Mouse (Mus musculus): ENCODE data around the gene Zfp536. TPM values are rescaled to one million over a fixed set of nuclear protein-coding genes. Genes with fewer than 3 reads are reported as not detected.
A peak's percentile ranks its signal among the peaks of the same experiment; 100 is the strongest.

Gene Zfp536
- polyA plus RNA-seq, 1 experiment from 2014 or later = 27.5 TPM

DNA sequence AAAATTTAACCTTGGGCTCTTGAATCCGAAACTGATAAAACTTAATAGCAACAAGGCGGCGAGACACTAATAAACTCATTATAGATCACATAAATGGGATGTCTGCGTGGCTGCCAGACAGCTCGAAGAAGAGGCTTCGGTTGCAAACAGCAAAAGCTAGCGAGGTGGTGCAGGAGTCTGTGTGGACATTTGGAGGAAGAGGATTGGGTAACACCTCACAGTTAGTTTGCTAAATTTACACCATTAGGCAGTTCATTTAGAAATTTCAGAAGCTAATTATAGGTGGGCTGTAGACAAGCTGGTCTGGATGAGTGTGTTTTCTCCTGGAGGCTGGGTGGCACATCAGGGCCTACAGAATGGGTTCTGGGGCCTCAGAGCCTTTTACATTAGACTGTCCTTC lies 143.0 kb downstream of the Zfp536 start:
- no peak overlapping the region for H3K4me3 ChIP-seq (ENCODE audit: low read depth, low read length)
- no peak for DNase-seq (ENCODE audit: low spot score, missing footprints)
- H3K4me1 ChIP-seq (ENCODE audit: control insufficient read depth, insufficient read depth, low read length) = peaks cover 7% of the 10 kb centered on the region
- no peak for ATAC-seq (ENCODE audit: low FRiP score)
- H3K9ac ChIP-seq (ENCODE audit: low read length) = no peak overlapping the region
- H3K36me3 ChIP-seq (ENCODE audit: control insufficient read depth, insufficient read depth, low read length) = no peaks in the 10 kb centered on the region
- no peak overlapping the region for H3K4me2 ChIP-seq
- 94% methylated on average over 7 of the region's 7 CpGs for WGBS
- no peaks in the 10 kb centered on the region for H3K27me3 ChIP-seq (ENCODE audit: control insufficient read depth, insufficient read depth, low read length)
- H3K9me3 ChIP-seq (ENCODE audit: control insufficient read depth, low read length) = no peaks in the 10 kb centered on the region
- no peak overlapping the region for H3K27ac ChIP-seq (ENCODE audit: low read depth, low read length)

DNA sequence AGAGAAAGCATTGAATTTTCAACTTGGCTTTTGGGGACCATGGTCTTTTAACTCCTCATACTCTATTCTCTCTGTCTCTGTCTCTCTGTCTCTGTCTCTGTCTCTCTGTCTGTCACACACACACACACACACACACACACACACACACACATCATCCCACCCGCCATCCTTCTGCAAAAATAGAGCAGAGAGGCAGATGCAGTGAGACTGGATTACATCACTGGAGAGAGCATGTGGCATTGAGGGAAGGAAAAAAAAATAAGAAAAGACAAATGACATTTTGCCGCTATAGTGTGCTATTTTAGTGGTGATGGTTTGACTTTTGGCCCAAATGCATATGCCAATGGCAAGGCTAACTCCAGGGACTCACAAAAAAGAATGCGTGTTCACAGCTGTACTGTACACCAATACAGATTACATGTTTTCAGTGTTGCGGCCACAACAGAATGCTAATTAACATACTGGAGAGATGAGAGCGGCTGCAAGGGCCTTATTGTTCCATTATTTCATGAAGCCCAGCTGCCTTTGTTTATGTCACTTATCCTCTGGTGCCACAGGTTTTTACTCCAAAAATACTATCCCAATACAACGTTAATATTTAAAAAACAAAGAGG lies 145.4 kb downstream of the Zfp536 start:
- Histone ChIP-seq H3K4me2 (no peak overlapping the region), H3K27ac (ENCODE audit: low read depth, low read length) (no peak overlapping the region), H3K4me1 (ENCODE audit: control insufficient read depth, insufficient read depth, low read length) (peaks cover 11% of the 10 kb centered on the region), H3K27me3 (ENCODE audit: control insufficient read depth, insufficient read depth, low read length) (no peaks in the 10 kb centered on the region), H3K4me3 (ENCODE audit: low read depth, low read length) (no peak overlapping the region), H3K9ac (ENCODE audit: low read length) (no peak overlapping the region), H3K36me3 (ENCODE audit: control insufficient read depth, insufficient read depth, low read length) (no peaks in the 10 kb centered on the region), H3K9me3 (ENCODE audit: control insufficient read depth, low read length) (no peaks in the 10 kb centered on the region)
- ATAC-seq (ENCODE audit: low FRiP score) (no peak), DNase-seq (ENCODE audit: low spot score, missing footprints) (no peak)
- 69% methylated on average over 6 of the region's 6 CpGs for WGBS

DNA sequence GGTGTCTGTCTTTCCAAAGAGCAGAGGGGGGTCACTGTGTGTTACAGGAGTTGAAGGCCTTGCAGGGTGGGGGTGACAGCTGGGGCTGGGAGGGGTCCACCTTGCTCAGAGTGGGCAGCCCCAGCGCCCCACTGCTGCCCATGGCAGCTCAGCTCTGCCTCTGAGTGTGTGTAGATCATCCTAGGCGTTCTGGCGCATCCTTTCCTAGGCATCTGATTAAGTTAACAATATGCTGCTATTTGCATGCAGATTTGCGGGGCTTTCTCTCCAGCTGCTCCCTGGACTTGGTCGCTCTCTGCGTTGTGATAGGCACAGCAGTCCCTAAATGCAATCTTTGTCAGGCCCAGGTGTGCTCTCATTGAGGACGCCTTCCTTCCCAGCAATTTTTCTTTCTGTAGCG lies 147.7 kb downstream of the Zfp536 start:
- no peak overlapping the region for H3K4me2 ChIP-seq
- peaks cover 11% of the 10 kb centered on the region for H3K4me1 ChIP-seq (ENCODE audit: control insufficient read depth, insufficient read depth, low read length)
- H3K27ac ChIP-seq (ENCODE audit: low read depth, low read length) = 0 out of 2 replicates have a peak overlapping the region, but pooled peaks have one; percentile 35
- H3K9ac ChIP-seq (ENCODE audit: low read length) = no peak overlapping the region
- no peaks in the 10 kb centered on the region for H3K9me3 ChIP-seq (ENCODE audit: control insufficient read depth, low read length)
- no peaks in the 10 kb centered on the region for H3K27me3 ChIP-seq (ENCODE audit: control insufficient read depth, insufficient read depth, low read length)
- ATAC-seq (ENCODE audit: low FRiP score) (peak; percentile 49), DNase-seq (ENCODE audit: low spot score, missing footprints) (peak; percentile 87)
- 15% methylated on average over 8 of the region's 8 CpGs for WGBS
- no peak overlapping the region for H3K4me3 ChIP-seq (ENCODE audit: low read depth, low read length)
- no peaks in the 10 kb centered on the region for H3K36me3 ChIP-seq (ENCODE audit: control insufficient read depth, insufficient read depth, low read length)

DNA sequence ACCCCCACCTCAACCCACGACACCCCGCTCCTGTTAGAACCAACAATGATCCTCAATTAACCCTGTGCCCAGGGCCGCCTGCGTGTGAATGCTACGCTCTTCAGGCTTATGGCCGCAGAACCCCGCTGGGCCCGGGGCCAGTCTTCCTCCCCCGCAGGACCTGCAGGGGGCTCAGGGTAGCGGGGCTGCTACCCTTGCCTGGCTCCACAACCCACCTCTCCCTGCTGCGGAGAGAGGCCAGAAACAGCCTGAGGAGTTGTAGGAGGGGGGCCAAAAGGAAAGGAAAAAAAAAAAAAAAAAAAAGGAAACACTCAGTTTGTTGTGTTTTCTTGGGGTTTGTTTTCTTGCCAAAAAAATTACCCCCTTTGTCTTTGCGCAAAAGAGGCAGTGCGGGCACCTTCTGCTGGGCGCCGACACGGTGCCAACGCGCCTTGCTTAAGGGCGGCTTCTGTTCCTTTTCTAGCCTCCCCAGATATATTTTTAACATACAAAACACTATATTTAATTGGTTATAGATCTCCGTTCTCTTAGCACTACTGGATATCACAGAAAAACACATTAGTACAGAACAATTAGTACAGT lies 148.6 kb downstream of the Zfp536 start:
- DNase-seq (ENCODE audit: low spot score, missing footprints) (peak; percentile 93), ATAC-seq (ENCODE audit: low FRiP score) (peak; percentile 69)
- Histone ChIP-seq H3K27ac (ENCODE audit: low read depth, low read length) (no peak overlapping the region), H3K27me3 (ENCODE audit: control insufficient read depth, insufficient read depth, low read length) (no peaks in the 10 kb centered on the region), H3K4me1 (ENCODE audit: control insufficient read depth, insufficient read depth, low read length) (peaks cover 11% of the 10 kb centered on the region), H3K4me3 (ENCODE audit: low read depth, low read length) (peak overlapping the region; percentile 36), H3K9me3 (ENCODE audit: control insufficient read depth, low read length) (no peaks in the 10 kb centered on the region), H3K4me2 (peak overlapping the region; percentile 58), H3K9ac (ENCODE audit: low read length) (peak overlapping the region; percentile 32), H3K36me3 (ENCODE audit: control insufficient read depth, insufficient read depth, low read length) (no peaks in the 10 kb centered on the region)
- 3% methylated on average over 20 of the region's 20 CpGs for WGBS

DNA sequence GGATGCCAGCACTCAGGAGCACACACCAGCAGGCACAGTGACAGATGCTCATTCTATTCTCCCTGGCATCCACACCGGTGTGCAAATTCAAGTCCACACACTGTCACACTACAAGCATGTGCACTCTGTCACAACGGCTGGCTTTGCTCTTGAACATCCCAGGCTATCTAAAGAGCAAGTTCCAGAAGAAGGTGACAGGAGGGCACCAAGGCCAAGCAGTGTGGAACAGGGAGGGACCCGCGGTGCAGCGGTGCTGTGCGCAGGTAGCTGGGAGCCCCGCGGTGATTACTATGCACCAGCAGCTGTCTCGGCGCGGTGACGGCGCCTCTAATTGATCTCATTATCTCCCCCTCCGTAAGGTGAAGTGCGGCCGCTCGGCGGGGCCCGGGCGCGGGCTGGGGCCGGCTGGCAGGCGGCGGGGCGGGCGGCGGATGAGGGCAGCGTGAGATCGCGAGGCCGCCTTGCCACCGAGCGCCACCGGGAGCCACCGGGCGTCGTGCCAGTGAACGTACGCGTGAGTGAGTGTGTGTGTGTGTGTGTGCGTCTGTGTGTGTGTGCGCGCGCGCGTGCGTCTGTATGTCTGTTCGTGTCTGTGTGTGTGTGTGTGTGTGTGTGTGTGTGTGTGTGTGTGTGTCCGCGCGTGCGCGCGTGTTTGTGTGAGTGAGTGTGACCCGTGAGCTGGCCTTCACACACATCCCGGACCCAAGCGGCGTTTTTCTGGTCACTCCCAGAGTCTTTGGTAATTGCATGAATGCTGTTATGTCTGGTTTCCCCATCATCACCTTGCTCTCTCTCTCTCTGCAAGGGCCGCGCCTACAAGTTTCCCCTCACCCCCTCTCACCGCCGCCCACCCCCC lies 149.3 kb downstream of the Zfp536 start:
- Histone ChIP-seq H3K27ac (ENCODE audit: low read depth, low read length) (no peak overlapping the region), H3K27me3 (ENCODE audit: control insufficient read depth, insufficient read depth, low read length) (no peaks in the 10 kb centered on the region), H3K4me1 (ENCODE audit: control insufficient read depth, insufficient read depth, low read length) (peaks cover 11% of the 10 kb centered on the region), H3K9me3 (ENCODE audit: control insufficient read depth, low read length) (no peaks in the 10 kb centered on the region), H3K4me2 (peak overlapping the region; percentile 58), H3K9ac (ENCODE audit: low read length) (peak overlapping the region; percentile 32), H3K4me3 (ENCODE audit: low read depth, low read length) (peak overlapping the region; percentile 36), H3K36me3 (ENCODE audit: control insufficient read depth, insufficient read depth, low read length) (no peaks in the 10 kb centered on the region)
- ATAC-seq (ENCODE audit: low FRiP score) = peak; percentile 67
- 4% methylated on average over 53 of the region's 62 CpGs for WGBS
- peak; percentile 94 for DNase-seq (ENCODE audit: low spot score, missing footprints)

DNA sequence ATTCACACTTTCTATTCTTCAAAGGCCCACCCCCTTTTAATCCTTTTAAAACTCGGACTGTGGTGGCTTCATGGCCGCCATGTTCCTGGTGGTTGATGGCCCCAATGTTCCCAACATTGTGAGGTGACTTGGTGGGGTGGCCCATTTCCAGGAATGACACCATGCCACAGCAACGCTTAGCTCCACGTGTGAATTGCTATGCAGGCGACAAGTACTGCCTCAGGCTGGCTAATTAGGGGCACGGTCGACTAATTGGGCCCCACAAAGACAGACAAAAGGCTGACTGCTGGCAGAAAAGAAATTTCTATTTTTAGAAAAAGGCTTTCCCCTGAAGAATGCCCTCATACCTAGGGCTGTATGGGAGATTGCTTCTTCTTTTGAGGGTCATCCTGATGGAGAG lies 154.2 kb downstream of the Zfp536 start:
- DNase-seq (ENCODE audit: low spot score, missing footprints) (no peak), ATAC-seq (ENCODE audit: low FRiP score) (no peak)
- H3K9me3 ChIP-seq (ENCODE audit: control insufficient read depth, low read length) = no peaks in the 10 kb centered on the region
- no peak overlapping the region for H3K9ac ChIP-seq (ENCODE audit: low read length)
- no peaks in the 10 kb centered on the region for H3K4me1 ChIP-seq (ENCODE audit: control insufficient read depth, insufficient read depth, low read length)
- 74% methylated on average over 7 of the region's 7 CpGs for WGBS
- no peak overlapping the region for H3K27ac ChIP-seq (ENCODE audit: low read depth, low read length)
- H3K4me3 ChIP-seq (ENCODE audit: low read depth, low read length) = no peak overlapping the region
- H3K27me3 ChIP-seq (ENCODE audit: control insufficient read depth, insufficient read depth, low read length) = no peaks in the 10 kb centered on the region
- H3K36me3 ChIP-seq (ENCODE audit: control insufficient read depth, insufficient read depth, low read length) = no peaks in the 10 kb centered on the region
- H3K4me2 ChIP-seq = no peak overlapping the region

DNA sequence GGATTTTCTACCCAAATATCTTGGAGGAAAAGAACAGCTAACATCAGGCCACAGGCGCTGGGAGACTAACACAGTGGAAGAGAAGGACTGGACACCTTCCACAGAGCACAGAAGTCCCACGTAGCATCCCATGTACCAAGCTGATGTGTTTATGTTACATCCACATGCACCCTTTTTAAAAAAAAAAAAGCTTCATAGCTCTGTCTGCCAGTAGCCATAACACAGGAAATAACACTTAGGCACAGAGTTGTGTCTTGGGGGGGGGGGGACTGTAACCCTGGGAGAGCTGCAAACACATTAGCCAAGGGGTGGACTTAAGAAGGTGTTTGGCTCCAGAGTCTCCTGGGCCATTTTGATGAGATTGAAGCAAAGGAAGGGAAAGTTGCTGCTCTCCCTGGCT lies 155.6 kb downstream of the Zfp536 start:
- Histone ChIP-seq H3K9me3 (ENCODE audit: control insufficient read depth, low read length) (no peaks in the 10 kb centered on the region), H3K27ac (ENCODE audit: low read depth, low read length) (no peak overlapping the region), H3K4me1 (ENCODE audit: control insufficient read depth, insufficient read depth, low read length) (no peaks in the 10 kb centered on the region), H3K4me3 (ENCODE audit: low read depth, low read length) (no peak overlapping the region), H3K4me2 (no peak overlapping the region), H3K27me3 (ENCODE audit: control insufficient read depth, insufficient read depth, low read length) (no peaks in the 10 kb centered on the region), H3K9ac (ENCODE audit: low read length) (no peak overlapping the region), H3K36me3 (ENCODE audit: control insufficient read depth, insufficient read depth, low read length) (no peaks in the 10 kb centered on the region)
- DNase-seq (ENCODE audit: low spot score, missing footprints) = no peak
- no peak for ATAC-seq (ENCODE audit: low FRiP score)
- WGBS = 83% methylated on average over 2 of the region's 2 CpGs

DNA sequence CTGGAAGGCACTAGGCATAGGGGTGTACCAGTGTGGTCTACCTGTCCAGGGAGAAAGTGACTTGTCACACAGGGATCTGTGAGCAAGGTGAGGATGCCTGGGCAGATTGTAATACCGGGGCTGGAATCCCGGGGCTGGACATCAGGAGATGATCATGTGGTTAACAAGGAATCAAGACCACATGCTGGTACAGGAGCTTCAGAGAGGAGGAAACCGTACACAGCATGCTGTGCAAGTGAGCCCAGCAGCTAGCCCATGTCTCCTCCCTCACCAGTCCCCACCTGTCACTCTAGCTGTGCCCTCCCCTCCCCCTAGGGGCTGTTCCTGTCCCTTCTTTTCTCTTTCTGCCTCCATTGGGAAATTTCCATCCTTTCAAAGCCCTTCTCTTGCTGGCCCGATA lies 157.5 kb downstream of the Zfp536 start:
- Histone ChIP-seq H3K36me3 (ENCODE audit: control insufficient read depth, insufficient read depth, low read length) (no peaks in the 10 kb centered on the region), H3K4me1 (ENCODE audit: control insufficient read depth, insufficient read depth, low read length) (no peaks in the 10 kb centered on the region), H3K27ac (ENCODE audit: low read depth, low read length) (no peak overlapping the region), H3K27me3 (ENCODE audit: control insufficient read depth, insufficient read depth, low read length) (no peaks in the 10 kb centered on the region), H3K9ac (ENCODE audit: low read length) (no peak overlapping the region), H3K4me3 (ENCODE audit: low read depth, low read length) (no peak overlapping the region), H3K9me3 (ENCODE audit: control insufficient read depth, low read length) (no peaks in the 10 kb centered on the region), H3K4me2 (no peak overlapping the region)
- ATAC-seq (ENCODE audit: low FRiP score) (no peak), DNase-seq (ENCODE audit: low spot score, missing footprints) (no peak)
- WGBS = 94% methylated on average over 4 of the region's 4 CpGs

DNA sequence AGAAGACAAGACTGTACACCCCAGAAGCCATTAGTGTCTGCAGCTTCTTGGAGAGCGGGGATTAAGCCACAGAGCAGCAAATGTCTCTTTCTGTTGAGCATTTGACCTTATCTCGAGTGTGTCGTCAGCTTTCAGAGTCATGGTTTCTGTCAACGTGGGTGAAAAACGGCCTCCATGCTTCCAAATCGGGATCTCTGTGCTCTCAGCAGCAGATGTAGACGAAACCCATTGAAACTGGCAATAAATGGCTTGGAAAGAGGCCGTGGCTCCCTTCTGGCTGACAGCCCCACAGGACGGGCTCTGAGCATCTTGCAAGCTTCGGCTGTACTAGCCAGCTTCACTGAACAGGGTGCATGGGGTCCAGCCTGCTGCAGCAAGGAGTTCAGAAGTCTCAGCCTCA lies 159.1 kb downstream of the Zfp536 start:
- Histone ChIP-seq H3K36me3 (ENCODE audit: control insufficient read depth, insufficient read depth, low read length) (no peaks in the 10 kb centered on the region), H3K4me3 (ENCODE audit: low read depth, low read length) (no peak overlapping the region), H3K4me1 (ENCODE audit: control insufficient read depth, insufficient read depth, low read length) (no peaks in the 10 kb centered on the region), H3K9me3 (ENCODE audit: control insufficient read depth, low read length) (no peaks in the 10 kb centered on the region), H3K27me3 (ENCODE audit: control insufficient read depth, insufficient read depth, low read length) (no peaks in the 10 kb centered on the region), H3K9ac (ENCODE audit: low read length) (no peak overlapping the region), H3K4me2 (no peak overlapping the region), H3K27ac (ENCODE audit: low read depth, low read length) (no peak overlapping the region)
- ATAC-seq (ENCODE audit: low FRiP score) = no peak
- DNase-seq (ENCODE audit: low spot score, missing footprints) = no peak
- WGBS = 84% methylated on average over 10 of the region's 10 CpGs

All from midbrain, embryonic 11.5 days (tissue).